Mouse (Mus musculus): Measurements from ENCODE around the gene Pla2g12b.

The Pla2g12b gene

DNA sequence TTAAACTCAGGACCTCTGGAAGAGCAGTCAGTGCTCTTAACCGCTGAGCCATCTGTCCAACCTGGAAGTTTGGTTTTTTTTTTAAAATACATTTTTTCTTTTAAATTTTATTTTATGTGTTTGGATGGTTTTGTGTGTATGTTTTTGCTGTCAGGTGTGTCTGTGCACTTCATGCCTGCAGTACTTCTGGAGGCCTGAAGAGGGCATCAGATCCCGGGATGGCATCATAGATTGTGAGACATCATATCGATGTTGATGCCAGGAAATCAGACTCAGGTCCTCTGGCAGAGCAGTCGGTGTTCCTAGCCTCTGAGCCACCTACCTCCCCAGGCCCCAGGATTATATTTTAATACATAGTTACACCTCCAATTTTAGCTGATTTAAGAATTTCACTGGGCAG, 10.3 kb downstream of the Pla2g12b start:
- no peak for DNase-seq (ENCODE audit: low spot score)

- no peak for DNase-seq (ENCODE audit: low spot score)
Observed at GRCm38 (mm10) chr10:59416623-59417022, 13.2 kb downstream of the Pla2g12b start.

DNA sequence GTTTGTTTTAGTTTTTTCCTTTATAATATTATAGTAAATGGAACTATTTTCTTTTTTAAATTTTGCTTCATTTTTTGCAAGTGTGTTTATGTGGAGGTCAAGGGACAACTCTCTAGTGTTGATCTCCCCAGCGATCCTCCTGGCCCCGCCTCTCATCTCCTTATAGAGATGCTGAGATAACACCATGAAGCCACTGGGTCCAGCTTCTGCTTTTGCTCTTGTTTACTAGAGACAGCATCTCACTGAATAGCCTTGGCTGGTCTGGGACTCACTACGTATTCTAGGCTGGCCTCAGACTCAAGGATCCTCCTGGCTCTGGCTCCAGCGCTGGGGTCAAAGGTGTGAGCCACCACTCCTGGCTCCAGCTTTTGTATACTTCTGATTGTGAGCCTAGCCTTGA, 16.1 kb downstream of the Pla2g12b start:
- DNase-seq (ENCODE audit: low spot score) = no peak

- DNase-seq (ENCODE audit: low spot score) = no peak
Observed at GRCm38 (mm10) chr10:59424453-59424852, 21.0 kb downstream of the Pla2g12b start.

- no peak for DNase-seq (ENCODE audit: low spot score)
Observed at GRCm38 (mm10) chr10:59425369-59425768, 21.9 kb downstream of the Pla2g12b start.

DNA sequence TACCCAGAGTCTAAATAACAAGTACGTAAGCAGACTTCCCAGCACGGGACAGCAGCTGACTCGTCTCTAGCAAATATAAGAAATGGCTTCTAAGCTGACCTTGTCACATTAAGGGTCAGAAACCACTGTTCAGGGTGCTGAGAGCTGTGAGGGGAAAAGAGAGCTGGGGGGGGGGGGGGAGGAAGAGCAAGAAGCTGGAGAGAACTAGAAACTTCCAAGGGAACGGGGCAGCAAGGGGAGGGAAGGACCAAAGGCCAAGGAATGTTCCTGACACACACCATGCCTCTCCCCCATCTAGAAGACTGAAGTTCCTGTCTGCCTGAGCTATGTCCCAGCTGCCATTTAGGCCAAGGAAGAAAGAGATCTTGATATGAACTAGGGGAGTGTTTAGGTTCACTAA, 22.9 kb downstream of the Pla2g12b start:
- no peak for DNase-seq (ENCODE audit: low spot score)

GRCm38 (mm10) chr10:59429448-59430135, 26.1 kb downstream of the Pla2g12b start:
- no peak for DNase-seq (ENCODE audit: low spot score)

- no peak for DNase-seq (ENCODE audit: low spot score)
Observed at GRCm38 (mm10) chr10:59430701-59431218, 27.3 kb downstream of the Pla2g12b start.

DNA sequence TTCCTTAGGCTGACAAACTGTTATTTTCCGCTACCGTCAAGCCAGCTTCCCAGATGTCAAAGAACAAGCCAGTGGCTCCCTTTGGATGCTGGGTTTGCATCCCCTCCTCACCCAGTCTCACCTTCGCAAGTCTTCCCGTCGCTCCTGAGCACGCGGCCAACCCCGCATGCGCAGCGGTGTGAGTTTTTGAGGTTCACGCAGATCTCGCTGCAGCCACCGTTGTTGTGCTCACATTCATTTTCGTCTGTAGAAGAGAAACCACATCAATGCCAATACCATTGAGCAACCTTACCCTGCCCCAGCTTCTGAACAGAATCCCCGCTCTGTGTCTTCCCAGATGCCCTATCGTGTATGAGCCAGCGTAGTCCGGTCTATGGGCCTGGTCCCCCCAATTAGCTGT, 32.3 kb downstream of the Pla2g12b start:
- no peak for DNase-seq (ENCODE audit: low spot score)

GRCm38 (mm10) chr10:59438651-59439050, 35.2 kb downstream of the Pla2g12b start:
- DNase-seq (ENCODE audit: low spot score) = no peak

- no peak for DNase-seq (ENCODE audit: low spot score)
Observed at GRCm38 (mm10) chr10:59439508-59439931, 36.1 kb downstream of the Pla2g12b start.

GRCm38 (mm10) chr10:59440177-59440576, 36.7 kb downstream of the Pla2g12b start:
- no peak for DNase-seq (ENCODE audit: low spot score)

GRCm38 (mm10) chr10:59441735-59442134, 38.3 kb downstream of the Pla2g12b start, which contains the start of gene Oit3:
Oit3 (minus strand) TSS chr10:59441778.
- DNase-seq (ENCODE audit: low spot score) = no peak

GRCm38 (mm10) chr10:59443212-59443611, 39.8 kb downstream of the Pla2g12b start:
- peak; percentile 75 for DNase-seq (ENCODE audit: low spot score)

DNA sequence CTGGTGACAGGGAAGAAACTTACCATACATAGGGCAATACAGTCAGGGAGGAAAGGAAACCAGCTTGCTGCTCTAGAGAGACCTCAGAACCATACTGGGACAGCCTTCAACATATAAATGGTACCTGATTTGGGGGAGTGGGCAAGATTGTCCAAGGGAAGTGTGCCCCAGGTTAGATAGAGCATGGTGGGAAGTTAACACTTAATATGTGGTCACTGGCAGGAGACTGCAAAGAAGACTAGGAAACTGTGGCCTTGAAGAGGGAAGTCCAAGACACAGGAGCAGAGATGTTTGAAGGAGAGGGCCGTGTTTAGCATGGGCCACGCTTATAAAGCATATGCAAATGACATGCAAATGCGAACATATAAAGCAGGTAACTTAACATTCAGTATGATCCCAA, 40.6 kb downstream of the Pla2g12b start:
- DNase-seq (ENCODE audit: low spot score) = no peak

GRCm38 (mm10) chr10:59444635-59445034, 41.2 kb downstream of the Pla2g12b start:
- no peak for DNase-seq (ENCODE audit: low spot score)

DNA sequence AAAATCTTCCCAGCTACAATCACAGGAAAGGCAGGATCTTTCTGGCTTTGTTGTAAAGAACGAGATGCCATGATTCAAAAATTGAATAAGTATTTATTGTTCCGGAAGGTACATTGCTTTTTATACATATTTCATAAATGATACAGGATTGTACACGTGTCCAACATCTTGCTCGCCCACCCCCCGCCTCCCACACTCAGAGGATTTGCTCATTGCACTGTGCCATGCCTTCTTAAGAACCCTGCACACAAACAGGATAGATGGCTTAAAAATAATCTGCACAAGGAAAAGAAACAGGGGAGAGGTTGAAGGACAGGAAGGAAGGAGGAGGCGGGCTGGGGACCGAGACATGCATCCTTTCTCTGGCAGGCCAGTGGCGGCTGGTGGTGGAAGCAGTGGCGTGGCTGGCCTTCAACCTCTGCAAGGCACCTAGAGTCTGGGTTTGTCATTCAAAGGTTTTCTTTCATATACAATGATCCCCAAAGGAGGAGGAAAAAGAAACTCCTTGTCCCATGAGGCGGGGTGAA, 43.5 kb downstream of the Pla2g12b start:
- DNase-seq (ENCODE audit: low spot score) = no peak

DNA sequence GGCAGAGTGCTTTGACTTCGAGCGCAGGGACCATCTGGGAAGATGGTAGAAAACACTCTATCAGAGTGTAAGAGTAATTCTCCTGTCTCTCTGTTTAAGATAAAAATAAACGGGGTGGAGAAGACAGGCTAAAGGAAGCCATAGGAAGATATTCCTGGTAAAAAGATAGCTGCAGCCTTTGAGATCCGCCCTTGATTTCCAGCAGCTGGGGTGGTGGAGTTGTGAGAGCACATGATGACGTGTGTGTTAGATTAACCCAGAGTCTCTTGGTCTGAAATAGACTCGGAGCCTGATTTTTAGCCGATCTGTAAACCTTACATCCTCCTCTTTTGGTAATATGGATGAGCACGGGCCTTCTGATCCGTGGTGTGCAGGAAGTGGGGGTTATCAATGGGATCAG, 44.1 kb downstream of the Pla2g12b start:
- no peak for DNase-seq (ENCODE audit: low spot score)

DNA sequence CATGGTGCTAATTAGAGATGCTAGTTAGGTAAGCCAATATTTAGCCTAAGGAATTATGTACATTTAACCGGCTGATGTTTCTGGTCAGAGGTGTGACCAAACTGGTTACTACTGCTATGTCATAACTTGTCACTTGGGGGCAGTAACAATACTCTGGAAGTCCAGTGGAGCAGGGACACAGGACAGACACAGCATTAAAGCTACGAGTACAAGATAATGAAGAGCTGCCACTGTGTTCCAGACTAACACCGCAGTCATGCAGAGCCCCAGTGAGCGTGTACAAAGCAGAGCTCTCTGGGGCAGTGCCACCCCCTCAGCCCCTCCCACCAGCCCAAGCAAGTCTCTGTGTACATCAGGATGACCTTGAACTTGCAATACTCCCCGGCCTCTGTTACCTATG, 48.4 kb downstream of the Pla2g12b start:
- DNase-seq (ENCODE audit: low spot score) = no peak

DNA sequence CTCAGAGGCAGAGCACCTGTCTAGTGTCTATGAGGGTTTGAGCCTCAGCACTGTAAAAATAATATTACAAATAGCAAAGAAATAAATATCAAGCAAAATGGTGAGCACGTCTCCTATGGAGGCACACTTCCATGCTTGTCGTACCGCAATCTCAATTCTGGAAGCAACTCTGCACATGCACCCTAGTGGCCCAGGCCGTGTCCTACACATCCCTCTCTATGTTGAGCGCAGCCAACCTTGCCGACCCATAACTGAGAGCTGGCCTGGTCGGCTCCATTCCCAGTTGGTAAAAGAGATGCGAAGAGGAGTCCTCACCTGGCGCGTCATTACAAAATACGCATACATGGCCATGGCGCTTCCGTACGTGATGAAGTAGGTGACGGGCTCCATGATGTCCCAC, 51.2 kb downstream of the Pla2g12b start:
- no peak for DNase-seq (ENCODE audit: low spot score)

GRCm38 (mm10) chr10:59459767-59460166, 56.3 kb downstream of the Pla2g12b start:
- no peak for DNase-seq (ENCODE audit: low spot score)

DNA sequence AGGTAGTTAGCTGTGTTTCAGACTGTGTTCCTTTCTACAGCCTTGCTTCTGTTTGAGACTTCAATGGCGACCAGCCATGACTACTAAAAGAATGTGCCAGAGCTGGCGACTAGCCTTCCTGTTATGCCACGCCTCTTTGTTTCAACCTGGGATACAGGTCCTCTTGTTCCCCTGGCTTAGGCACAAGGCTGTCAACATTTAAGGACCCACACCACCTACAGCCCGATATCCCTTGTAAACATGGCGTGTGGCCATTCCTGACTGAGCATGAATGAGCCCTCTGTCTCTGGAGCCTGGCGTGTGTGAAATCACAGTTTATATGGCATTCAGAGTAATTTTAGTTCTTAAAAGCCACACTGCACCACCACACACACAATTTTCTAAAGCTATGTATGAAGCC, 58.8 kb downstream of the Pla2g12b start:
- DNase-seq (ENCODE audit: low spot score) = no peak

- DNase-seq (ENCODE audit: low spot score) = no peak
Observed at GRCm38 (mm10) chr10:59465546-59465945, 62.1 kb downstream of the Pla2g12b start.

DNA sequence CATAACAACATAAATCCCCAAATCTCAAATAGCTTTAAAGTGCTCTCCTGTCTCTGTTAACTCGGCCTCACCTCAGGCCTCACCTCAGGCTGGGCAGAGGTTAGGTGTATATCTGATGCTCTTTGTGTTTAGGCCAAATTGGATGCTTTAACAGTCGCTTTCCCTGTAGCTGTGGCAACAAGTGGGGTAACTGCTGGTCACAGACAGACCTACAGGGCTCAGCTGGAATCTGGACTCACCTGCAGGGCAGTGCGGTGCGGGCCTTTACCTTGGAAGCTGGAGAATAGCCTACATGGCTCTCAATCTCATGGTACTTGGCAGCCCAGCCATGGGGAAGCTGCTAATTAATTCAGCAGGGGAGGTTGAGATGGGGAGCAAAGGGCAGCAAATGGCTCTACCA, 63.2 kb downstream of the Pla2g12b start:
- DNase-seq (ENCODE audit: low spot score) = no peak
